Mouse (Mus musculus) brown adipose tissue, adult 24 weeks (tissue): ENCODE data around the gene Ier3. TPM values are rescaled to one million over a fixed set of nuclear protein-coding genes. Genes with fewer than 3 reads are reported as not detected.

Experiments used
- H3K27ac ChIP-seq: fragments of 200-500 bp; replicated peaks from 2 replicates; pipeline ENCODE4 v1.5.1; 2012; ENCODE audit warnings: low read depth, mild to moderate bottlenecking, low read length
- H3K4me1 ChIP-seq: fragments of 200-500 bp; 2 replicates; pipeline ENCODE4 v1.6.1; 2012; ENCODE audit warnings: low read length, mixed read lengths; ENCODE audit not compliant: control insufficient read depth, insufficient read depth, insufficient read length
- H3K4me3 ChIP-seq: fragments of 200-500 bp; 2 replicates; pipeline ENCODE4 v1.5.1; 2012; ENCODE audit warnings: low read depth, mild to moderate bottlenecking, low read length, moderate library complexity; ENCODE audit not compliant: insufficient read depth
- polyA plus RNA-seq: library from polyadenylated mRNA; stranded (reverse); fragments of >200 nt; gene quantifications from 2 replicates; pipeline ENCODE4 v1.2.4, GENCODE M21; 2012; ENCODE audit not compliant: missing spikeins, insufficient read depth, insufficient read length

The Ier3 gene
- polyA plus RNA-seq, 1 experiment: 52.4 TPM

GRCm38 (mm10) chr17:35865481-35866280 is 44.2 kb downstream of the Ier3 start, which contains the start of gene Ppp1r18:
Gene Ppp1r18 (plus strand): TSS chr17:35865593.
- H3K4me3 ChIP-seq: peak within 1 kb of the TSS; percentile 78

DNA sequence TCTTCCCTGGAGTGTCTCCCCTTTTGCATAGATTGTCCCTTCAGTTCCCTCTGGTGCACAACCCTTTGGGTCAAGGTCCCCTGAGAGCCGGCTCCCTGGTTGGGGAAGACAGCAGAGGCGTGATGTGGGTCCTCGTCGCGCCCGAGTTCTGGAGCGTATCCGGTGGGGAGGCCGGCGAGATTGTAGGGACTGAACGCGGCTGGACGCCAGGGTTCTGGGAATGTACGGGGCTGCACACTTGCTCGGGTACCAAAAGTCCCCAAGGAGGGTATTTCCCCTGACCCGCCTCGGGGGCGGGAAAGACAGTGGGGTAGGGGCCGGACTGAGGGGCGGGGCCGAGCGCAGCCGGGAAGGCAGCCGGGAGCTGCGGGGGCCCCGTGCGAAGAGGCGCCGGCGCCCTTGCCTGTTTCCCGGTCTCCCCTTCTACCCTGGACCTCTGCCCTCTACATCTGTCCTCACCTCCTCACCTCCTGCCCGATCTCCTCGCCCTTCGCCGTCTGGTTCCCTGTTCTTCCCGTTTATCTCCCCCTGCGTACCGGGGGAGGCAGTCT is 44.9 kb downstream of the Ier3 start:
- Histone ChIP-seq H3K4me3 (peak overlapping the region; percentile 78), H3K27ac (peak overlapping the region; percentile 99), H3K4me1 (peaks cover 3% of the 10 kb centered on the region; the same call in 1 of the 2 replicates)

More at GRCm38 (mm10) chr17:35865481-35866280, 44.2 kb downstream of the Ier3 start, which contains the start of gene Ppp1r18:
- peaks cover 3% of the 10 kb centered on the region; the same call in 1 of the 2 replicates for H3K4me1 ChIP-seq
- peak within 1 kb of the TSS; percentile 99 for H3K27ac ChIP-seq

- H3K4me1 ChIP-seq: peaks cover 3% of the 10 kb centered on the region; the same call in 1 of the 2 replicates
- H3K27ac ChIP-seq: peak overlapping the region; percentile 99
- H3K4me3 ChIP-seq: peak overlapping the region; percentile 78
Observed at GRCm38 (mm10) chr17:35866911-35867890, 45.7 kb downstream of the Ier3 start.

GRCm38 (mm10) chr17:35868165-35868820 is 46.8 kb downstream of the Ier3 start:
- Histone ChIP-seq H3K4me3 (peak overlapping the region; percentile 78), H3K4me1 (peaks cover 6% of the 10 kb centered on the region; the same call in 1 of the 2 replicates), H3K27ac (peak overlapping the region; percentile 99)

DNA sequence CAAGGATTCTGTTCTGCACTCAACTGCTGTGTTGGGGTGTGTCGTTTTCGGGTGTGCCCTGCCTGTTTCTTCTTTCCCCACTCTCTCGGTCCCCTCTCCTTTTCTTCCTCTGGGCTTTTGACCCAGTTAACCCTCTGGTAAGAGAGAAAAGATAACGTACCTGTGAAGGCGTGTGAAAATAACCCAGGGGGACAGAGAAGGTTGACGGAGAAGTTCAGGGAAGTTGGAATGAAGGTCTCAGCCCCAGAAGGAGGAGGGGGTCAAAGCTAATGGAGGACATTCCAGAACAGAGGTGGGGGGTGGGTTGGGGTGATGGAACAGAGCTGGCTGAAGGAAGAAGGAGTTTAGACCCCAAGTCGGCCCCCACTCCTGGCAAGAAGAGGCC is 47.5 kb downstream of the Ier3 start:
- H3K27ac ChIP-seq: peak overlapping the region; percentile 99
- peaks cover 6% of the 10 kb centered on the region; the same call in 1 of the 2 replicates for H3K4me1 ChIP-seq
- H3K4me3 ChIP-seq: peak overlapping the region; percentile 78

- Histone ChIP-seq H3K4me1 (peaks cover 6% of the 10 kb centered on the region; the same call in 1 of the 2 replicates), H3K4me3 (peak overlapping the region; percentile 78), H3K27ac (peak overlapping the region; percentile 99)
Observed at GRCm38 (mm10) chr17:35869346-35870067, 48.0 kb downstream of the Ier3 start.

DNA sequence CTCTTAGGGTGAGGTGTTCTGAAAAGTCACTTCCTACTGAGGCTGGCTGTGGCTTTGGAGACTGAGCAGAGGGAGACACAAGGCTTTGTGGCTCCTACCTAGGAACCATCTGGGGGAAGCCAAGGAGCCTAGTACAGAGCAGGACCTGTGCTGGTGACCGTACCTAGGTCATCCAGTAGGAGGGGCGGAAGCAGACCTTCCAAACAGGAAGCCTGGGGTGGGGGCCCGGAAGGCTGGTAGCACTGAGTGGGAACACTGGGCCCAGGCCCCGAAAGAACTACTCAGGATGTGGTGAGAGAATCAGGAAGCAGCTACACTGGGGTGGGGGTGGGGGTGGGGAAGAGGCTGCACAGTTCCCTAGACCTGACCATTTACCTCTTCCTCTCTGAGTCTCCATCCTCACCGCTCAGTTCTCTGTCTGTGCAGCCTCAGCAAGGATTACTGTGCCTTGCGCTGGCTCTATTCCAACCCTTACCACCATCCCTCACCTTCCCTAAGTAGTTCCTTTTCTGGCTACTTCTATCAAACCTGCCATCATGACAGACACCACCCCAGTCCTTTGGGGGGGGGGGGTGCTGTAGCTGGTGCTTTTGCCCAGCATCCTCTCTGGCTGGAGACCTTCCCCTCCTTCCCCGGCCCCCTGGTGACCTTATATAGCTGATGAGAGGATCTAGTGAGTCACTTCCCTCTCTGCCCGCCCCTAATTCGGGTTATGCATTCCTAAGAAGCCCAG is 48.8 kb downstream of the Ier3 start:
- Histone ChIP-seq H3K27ac (peak overlapping the region; percentile 99), H3K4me1 (0 out of 2 replicates have a peak, but pooled peaks cover 2% of the 10 kb centered on the region), H3K4me3 (peak overlapping the region; percentile 78)

DNA sequence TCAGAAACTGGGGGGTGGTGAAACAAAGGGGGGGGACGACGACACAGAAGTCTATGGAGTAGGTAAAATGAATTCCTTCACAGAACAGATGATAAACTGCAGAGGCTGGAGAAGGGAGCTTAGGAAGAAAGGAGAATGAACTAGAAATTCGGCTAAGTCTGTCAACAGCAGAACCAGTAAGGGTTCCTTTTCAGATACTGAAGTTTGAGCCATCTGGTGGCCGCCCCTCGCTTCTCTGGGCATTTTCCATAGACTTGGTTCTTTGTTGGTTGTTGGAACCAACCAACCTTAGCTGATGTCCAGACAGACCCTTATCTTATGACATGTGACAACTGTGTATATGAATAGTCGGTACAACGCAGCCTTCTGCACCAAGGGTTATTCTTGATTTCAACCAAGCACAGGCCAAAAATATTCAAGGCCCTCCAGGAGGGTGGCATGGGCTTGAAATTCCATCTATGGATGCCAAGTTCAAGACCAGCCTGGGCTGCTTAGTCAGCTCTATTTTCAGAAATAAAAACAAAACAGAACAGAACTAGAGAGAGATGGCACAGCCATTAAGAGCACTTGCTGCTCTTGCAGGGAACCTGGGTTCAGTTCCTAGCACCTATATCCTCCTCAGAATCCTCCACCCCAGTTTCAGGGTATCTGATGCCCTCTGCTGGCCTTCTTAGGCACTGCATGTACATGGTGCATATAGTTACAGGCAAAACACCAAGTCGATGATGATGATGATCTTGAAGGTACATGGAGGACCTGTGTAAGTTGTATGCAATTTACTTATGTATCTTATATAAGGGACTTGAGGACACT is 49.6 kb downstream of the Ier3 start:
- Histone ChIP-seq H3K4me3 (peak overlapping the region; percentile 78), H3K27ac (peak overlapping the region; percentile 99), H3K4me1 (0 out of 2 replicates have a peak, but pooled peaks cover 2% of the 10 kb centered on the region)

Other genes starting within 250 kb of the Ier3 start
- not detected in 2 replicates for gene Sfta2, start 220.1 kb upstream of the Ier3 start, polyA plus RNA-seq
- gene Gm9573, start 195.0 kb upstream of the Ier3 start, polyA plus RNA-seq: not detected in 2 replicates
- not detected in 2 replicates for gene Mucl3, start 178.0 kb upstream of the Ier3 start, polyA plus RNA-seq
- 18.1 and 18.5 TPM in 2 replicates for gene Vars2, start 154.1 kb upstream of the Ier3 start, polyA plus RNA-seq
- gene Gtf2h4, start 147.9 kb upstream of the Ier3 start, polyA plus RNA-seq: 16.3 and 19.0 TPM in 2 replicates
- gene Ddr1, start 117.1 kb upstream of the Ier3 start, polyA plus RNA-seq: 4.2 and 4.5 TPM in 2 replicates
- 38.1 and 61.2 TPM in 2 replicates for gene Flot1, start 1.5 kb downstream of the Ier3 start, polyA plus RNA-seq
- gene Tubb5, start 16.6 kb downstream of the Ier3 start, polyA plus RNA-seq: 32.5 and 58.6 TPM in 2 replicates
- gene Mdc1, start 19.8 kb downstream of the Ier3 start, polyA plus RNA-seq: 3.0 and 3.3 TPM in 2 replicates
- 1.4 and 2.8 TPM in 2 replicates for gene Nrm, start 39.6 kb downstream of the Ier3 start, polyA plus RNA-seq
- gene Ppp1r18, start 43.9 kb downstream of the Ier3 start, polyA plus RNA-seq: 7.4 and 8.8 TPM in 2 replicates
- gene Dhx16, start 58.1 kb downstream of the Ier3 start, polyA plus RNA-seq: 17.0 and 26.4 TPM in 2 replicates
- gene 2310061I04Rik, start 75.7 kb downstream of the Ier3 start, polyA plus RNA-seq: 125 and 142 TPM in 2 replicates
- 19.1 and 42.2 TPM in 2 replicates for gene Atat1, start 88.4 kb downstream of the Ier3 start, polyA plus RNA-seq
- gene Mrps18b, start 94.7 kb downstream of the Ier3 start, polyA plus RNA-seq: 111 and 132 TPM in 2 replicates
- 13.4 and 49.3 TPM in 2 replicates for gene Ppp1r10, start 94.8 kb downstream of the Ier3 start, polyA plus RNA-seq
- 69.2 and 77.7 TPM in 2 replicates for gene Abcf1, start 148.1 kb downstream of the Ier3 start, polyA plus RNA-seq
- 13.5 and 14.5 TPM in 2 replicates for gene Gnl1, start 158.2 kb downstream of the Ier3 start, polyA plus RNA-seq
- gene Prr3, start 158.6 kb downstream of the Ier3 start, polyA plus RNA-seq: 5.3 and 6.8 TPM in 2 replicates
- gene H2-T24, start 198.9 kb downstream of the Ier3 start, polyA plus RNA-seq: 3.3 and 3.9 TPM in 2 replicates
- 16.3 and 22.1 TPM in 2 replicates for gene H2-T23, start 211.2 kb downstream of the Ier3 start, polyA plus RNA-seq
- gene H2-T22, start 221.1 kb downstream of the Ier3 start, polyA plus RNA-seq: 57.5 and 83.0 TPM in 2 replicates
- not detected in 2 replicates for gene Gm6034, start 221.3 kb downstream of the Ier3 start, polyA plus RNA-seq
- gene Gm11127, start 236.7 kb downstream of the Ier3 start, polyA plus RNA-seq: not detected in 2 replicates